Mouse (Mus musculus): ENCODE results near the gene St3gal5. TPM values are rescaled to one million over a fixed set of nuclear protein-coding genes. Genes with fewer than 3 reads are reported as not detected.

The St3gal5 gene
- total RNA-seq, 2 experiments from 2014 or later = 133 to 192 TPM

DNA sequence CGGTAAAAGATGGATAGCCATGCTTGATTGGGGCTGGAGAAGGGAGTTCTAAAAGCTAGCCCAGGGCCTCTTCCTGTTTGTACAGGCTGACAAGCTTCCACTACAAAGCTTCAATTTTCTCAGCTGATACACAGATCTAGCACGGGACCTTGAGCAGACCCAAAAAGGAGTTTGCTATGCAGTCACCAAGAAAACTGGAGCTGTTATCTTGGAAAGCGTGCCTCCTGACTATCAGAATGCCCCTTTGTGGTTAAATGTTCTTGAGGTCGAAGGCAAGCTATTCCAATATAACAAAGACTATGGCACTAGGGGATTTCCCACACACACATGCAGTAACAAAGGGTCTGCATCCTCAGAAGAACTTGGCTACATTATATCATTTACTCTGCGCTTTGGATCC is 1.2 kb upstream of the St3gal5 start:
- DNase-seq (ENCODE audit: low spot score in 2 of 2) = no peak

DNA sequence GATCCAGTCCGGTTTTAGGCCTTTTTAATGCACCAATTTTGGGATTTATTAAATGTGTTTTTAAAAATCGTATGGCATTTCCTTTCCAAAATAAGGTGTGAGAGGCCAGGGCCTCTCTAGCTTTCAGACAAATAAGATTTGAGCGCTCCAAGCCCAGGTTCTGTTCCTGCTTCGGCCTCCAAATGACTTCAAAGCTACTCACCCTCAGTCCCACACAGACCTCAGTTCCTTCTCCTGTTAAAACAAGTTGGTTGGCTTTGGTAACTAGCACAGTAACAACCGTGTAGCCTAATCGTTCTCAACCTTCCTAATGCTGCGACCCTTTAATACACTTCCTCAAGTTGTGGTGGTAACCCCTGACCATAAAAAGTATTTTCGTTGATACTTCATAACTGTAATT is 723 bp upstream of the St3gal5 start:
- no peak for DNase-seq (ENCODE audit: low spot score in 2 of 2)

DNA sequence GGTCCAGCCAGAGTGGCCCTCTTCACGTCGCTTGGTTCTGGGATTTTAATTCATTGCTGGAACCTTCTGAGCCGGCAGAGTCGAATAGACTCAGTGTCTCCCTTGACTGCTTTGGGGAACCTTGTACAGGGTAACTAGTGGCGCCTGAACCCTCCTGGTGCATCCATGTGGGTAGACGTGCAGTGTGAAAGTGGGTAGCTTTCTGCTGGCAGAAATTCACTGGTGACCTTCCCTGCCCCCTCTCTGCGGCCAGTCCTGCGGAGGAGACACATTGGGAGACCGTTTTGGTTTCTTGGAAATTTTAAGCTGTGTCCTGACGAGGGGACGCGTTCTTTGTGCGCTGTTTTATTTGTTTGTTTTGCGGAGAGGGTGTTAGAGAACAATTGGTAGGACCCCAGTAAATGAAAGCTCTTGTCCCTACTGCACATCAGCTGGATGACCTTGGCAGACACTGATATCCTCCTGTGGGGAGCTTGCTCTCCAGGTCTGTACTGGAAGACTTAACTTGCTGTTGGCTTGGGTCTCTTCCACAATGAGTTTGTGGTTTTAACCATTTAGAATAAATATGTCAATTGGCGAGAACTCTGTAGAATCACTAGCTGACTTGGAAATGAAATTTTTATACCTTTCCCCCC is 746 bp downstream of the St3gal5 start:
- no peak for DNase-seq (ENCODE audit: low spot score in 2 of 2)

DNA sequence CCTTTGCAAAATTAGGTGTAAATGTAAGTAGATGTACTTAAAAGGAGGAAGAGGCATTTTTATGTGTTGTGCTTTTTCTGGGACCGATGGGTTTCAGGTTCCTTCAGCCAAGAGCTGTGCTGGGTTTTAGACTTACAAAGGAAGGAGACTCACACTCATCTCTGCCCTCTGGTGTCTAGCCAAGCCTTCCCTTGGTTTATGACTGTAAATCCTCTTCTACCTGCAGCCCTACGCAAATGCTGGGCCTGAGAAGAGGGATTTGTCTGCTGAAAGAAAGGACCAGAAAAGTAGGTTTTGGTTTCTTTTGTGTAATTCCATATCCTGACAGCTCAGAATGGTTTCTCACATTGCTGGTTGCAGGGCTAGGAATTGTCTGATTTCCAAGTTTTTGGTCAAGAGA is 1.3 kb downstream of the St3gal5 start:
- DNase-seq (ENCODE audit: low spot score in 2 of 2) = no peak

DNA sequence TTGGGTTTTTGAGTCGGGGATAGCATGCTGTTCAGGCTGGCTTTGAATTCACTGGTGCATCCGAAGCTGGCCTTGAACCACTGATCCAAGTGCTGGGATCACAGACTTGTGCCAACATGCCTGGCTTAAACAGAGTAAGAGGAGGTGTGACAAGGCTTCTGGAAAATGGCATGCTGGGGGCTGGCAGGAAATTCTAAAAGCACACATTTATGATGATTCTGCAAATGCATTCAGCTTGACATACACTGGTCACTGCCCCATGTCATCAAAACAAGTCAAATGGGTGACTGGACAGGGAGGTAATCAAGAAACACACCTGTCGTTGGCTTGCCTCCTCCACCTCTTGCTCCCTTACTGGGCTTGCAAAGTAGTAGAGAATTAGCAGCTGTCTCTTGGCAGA is 1.9 kb downstream of the St3gal5 start:
- no peak for DNase-seq (ENCODE audit: low spot score in 2 of 2)

DNA sequence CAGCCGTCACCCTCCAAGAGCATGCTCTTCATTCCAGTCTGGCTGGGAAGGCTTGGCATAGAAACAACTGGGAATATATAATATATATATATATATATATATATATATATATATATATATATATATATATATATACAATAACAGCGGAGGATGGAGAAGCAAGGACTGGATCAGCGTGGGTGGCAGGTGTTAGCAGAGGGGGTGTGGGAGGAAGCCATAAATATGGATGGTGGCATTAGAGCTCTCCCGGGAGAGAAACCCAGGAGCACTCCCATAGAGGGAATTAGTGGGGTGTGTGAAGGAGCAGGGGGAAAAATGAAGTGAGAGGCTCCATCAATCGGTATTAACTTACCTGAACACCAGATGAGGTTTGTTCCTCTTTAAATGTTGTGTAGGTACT is 2.8 kb downstream of the St3gal5 start:
- no peak for DNase-seq (ENCODE audit: low spot score in 2 of 2)

DNA sequence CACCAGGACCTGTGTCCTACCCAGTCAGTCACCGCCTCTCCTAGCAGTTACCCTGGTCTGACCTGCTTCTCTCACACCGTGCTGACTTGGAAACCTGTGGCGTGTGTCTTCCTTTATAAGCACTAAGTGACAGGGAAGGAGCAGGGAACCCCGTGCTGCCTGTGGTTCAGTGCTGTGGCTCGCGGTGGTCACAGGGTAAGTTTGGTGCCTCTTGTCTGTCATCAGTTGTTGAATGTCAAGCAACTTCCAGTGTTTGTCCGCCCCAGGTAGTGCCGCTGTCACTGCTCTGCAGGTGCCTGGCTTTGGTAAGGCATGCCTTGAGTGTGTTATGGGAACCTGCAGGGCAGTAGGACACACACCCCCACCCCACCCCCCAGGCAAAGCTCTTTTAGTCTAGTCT is 3.5 kb downstream of the St3gal5 start:
- no peak for DNase-seq (ENCODE audit: low spot score in 2 of 2)

DNA sequence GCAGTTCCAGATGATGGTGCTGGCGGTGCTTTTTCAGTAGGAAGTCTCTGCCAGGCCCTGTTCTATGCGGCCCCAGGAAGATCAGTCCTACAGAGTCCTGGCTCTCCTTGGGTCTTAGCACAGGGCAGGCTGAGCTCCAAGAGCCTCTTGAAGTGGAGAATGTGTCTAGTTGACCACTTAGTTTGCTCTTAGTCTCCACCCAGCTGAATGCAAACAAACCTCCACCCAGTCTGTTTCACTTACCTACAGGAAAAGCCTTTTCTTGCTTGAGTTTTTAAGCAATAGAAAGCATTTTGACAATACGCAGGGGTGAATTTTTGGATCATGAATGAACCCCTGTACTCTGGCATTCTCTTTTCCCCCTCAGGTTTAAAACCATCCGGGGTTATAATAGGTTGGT is 4.0 kb downstream of the St3gal5 start:
- no peak for DNase-seq (ENCODE audit: low spot score in 2 of 2)

DNA sequence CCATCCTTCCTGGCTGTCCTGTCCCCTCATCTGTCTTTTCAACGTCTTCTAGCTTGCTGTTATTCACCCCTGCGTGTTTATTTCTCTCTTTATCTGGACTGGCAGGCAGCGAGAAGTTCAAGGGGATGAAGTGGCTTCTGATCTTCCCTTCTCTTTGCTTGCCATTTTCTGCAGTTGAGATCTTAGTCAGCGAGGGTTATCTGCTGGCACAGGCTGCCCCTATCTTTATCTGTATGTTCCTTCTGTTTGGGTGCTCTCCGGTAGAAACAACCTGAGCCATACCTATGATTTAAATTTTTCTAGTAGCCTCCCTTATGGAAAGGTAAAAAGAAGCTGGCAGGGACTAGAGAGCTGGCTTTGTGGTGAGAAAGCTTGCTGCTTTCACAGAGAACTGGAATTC is 4.7 kb downstream of the St3gal5 start:
- no peak for DNase-seq (ENCODE audit: low spot score in 2 of 2)

DNA sequence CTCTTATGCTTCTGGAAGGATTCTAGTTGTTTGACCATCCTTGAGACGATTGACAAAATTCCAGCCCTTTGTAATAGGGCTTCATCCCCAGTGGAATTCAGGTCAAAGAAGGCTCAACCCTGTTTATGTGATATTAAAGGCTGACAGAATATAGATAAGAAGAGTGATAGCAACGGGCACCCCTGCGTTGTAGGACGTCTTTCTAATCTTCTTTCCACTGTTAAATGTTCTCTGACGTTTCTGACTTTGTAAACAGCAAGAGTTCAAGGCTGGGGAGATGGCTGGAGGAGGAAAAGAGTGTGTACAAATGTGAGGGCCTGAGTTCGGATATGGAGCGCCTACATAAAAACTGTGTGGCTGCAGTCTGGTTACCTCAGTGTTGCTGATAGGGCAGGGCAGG is 7.1 kb downstream of the St3gal5 start:
- no peak for DNase-seq (ENCODE audit: low spot score in 2 of 2)

DNA sequence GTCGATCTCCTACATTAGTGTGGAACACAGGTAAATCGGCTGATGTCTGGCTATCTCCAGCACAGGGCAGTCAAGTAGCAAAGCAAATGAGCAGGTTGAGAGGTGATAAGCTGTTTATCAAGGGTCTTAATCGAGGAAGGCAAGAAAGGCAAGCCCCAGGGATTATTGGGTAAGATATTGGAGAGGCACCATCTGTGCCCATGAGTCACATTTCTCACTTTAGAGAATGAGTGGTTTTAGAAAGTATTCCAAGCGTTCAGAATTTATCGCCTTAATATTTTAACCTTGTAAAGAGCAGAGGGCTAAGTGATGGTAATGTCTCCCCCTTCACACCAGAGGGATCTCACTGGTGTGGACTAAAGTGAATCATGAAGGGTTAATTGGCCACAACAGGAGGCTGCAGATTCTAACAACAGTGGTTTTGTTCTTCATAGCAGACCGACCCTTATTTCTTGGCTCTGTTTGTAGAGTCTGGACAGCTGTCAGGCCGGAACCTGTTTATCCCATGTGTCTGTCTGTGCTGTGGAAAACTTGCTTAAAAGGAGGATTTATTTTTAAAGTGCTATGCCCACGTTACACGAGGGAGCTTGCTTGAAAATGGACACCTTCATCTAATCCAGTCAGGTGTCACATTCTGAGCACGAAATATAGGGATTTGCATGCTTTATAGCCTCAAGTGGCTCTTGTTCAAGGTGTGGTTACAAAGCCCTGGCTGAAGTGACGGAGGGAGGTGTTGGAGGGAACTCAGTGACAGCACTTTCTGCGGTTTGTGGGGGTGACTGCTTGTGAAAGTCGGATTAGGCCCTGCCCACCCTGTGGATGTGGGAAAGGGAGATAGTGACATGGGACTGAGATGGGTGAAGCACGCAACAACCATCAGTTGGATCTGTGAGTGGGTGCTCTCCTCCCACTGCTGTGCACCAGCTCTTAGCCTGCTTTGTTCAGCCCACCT is 11.8 kb downstream of the St3gal5 start:
- DNase-seq (ENCODE audit: low spot score in 2 of 2) = no peak

DNA sequence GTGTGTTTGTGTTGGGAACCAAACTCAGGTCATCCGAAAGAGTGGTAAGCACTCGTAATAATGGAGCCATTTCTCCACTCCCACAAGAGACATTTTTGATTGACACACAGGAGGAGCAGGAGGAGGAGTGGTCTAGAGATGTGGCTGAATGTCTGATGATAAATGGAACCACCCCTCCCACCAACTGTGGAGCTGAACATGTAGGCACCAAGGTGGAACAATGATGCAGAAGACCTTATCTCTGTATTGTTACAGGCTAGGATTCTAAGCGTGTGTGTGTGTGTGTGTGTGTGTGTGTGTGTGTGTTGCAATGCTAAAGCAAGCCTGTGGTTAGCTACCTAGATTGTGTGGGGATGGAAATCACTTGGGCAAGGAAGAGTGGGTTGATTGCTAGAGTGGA is 13.2 kb downstream of the St3gal5 start:
- no peak for DNase-seq (ENCODE audit: low spot score in 2 of 2)

DNA sequence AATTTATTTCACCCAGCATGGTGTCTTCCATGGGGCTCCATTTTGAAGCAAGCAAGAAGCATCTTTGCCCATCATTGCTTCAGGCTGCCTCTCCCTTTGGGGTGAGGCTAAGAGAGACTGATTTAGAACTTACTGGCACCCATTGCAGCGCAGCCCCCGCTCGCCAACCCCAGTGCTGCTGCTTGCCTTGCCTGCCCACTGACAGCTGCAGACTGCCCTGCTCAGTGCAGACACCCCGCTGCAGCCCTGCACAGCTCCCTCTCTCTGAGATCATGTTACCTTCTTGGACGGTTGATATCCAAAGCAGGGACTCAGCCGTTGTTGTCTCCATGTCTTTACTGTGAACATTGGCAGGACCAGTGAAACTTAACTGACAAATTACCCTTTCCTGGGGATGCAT is 15.2 kb downstream of the St3gal5 start:
- DNase-seq (ENCODE audit: low spot score in 2 of 2) = no peak

DNA sequence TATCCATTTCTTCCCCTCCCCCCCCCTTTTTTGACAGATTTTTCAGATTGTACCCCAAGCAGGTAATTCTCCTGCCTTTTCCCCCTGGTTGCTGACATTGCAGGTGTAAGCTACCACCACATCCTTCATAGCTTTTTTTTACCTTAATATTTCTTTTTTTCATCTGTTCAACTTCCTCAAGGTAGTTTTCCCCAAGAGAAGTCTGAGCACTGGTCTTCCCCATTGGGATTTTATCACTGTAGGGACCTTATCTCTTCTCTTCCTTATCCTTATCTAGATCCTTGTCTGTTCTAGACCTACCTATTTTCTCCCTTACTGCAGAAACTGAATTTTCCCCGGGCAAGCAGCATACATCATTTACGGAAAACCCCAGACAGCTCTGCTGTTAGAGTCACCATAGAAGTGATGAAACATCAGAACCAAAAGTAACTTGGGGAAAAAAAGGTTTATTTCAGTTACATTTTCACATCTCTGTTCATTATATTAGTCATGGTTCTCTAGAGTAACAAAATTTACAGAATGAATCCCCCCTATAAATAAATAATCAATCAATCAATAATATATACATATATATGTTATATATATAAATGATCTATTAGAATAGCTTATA is 15.8 kb downstream of the St3gal5 start:
- DNase-seq (ENCODE audit: low spot score in 2 of 2) = no peak

DNA sequence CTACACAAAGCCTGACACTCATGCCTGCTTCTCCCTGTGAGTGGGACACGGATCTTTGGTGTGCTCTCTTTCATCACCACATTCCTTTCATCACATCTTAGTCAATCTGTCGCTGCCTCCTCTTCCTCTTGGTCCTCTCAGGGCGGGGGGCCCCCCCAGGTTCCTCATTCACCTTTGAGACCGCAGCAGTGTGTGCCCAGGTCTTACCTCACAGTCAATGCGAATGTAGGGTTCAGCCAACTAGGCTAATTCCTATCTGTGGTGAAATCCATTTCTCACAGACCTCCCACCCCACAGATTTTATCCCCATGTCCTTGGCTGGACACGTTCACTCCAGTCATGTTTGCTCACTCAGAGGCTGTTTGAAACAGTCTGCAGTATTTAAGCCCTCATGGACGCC is 17.5 kb downstream of the St3gal5 start:
- no peak for DNase-seq (ENCODE audit: low spot score in 2 of 2)

DNA sequence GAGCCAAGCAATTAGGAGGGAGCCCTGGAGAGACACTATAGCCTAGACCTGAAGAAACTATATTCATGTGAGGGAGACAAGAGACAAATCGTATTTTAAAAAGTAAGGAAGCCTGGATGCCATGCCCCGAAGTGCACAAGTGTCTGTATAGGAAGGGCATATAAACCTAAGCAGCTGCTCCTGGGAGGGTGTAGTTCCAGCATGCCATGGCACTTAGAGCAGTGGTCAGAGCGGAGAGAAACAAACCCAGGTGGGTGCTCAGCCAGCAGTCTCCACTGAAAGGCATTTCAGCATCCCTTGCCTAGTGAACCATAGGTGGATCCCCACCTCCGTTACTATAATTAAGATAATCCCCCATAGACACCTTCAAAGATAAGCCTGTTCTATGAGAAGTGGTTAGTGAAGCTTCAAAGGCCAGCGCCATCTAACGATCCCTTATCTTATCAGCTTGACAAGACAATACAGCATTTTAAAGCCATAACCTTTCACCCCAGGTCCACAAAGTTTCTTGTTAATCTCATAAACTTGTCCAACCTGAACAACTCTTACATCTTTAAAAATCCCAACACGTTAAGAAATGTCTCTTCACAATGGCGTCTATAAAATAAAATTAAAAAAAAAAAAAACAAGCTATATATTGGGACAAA is 20.1 kb downstream of the St3gal5 start:
- no peak for DNase-seq (ENCODE audit: low spot score in 2 of 2)

DNA sequence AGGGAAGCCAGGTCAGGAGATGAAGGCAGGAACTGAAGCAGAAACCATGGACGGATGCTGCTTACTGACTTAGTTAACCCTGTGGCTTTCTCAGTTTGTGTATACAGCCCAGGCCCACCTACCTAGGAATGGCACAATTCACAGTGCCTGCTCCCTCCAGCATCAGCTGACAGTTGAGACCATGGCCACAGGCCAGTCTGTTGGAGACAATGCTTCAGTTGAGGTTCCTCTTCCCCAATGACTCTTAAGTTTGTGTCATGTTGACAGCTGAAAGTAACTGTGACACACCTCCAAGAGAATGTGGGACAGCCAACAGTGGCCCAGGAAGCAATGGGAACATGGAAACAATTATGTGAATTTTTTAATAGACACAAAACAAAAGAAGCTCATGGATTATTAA is 22.5 kb downstream of the St3gal5 start:
- no peak for DNase-seq (ENCODE audit: low spot score in 2 of 2)

DNA sequence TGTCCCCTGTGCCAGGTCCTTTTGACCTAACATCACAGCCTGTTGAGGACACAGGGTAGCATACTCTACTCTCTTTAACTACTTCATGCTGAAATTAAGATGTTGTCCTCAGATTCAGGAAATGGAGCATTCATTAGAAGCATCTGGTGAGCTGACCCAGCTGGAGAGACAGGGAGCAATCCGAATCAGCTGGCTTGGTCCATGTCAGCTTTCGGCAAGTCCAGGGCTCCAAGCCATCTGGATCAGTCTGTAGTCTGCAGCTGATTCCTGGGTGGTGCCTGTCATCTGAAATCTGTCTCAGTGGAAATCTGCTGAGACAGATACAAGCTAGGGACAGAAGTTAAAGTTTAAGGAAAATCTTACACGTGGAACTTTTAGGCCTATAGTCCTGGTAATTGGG is 23.9 kb downstream of the St3gal5 start:
- DNase-seq (ENCODE audit: low spot score in 2 of 2) = no peak

DNA sequence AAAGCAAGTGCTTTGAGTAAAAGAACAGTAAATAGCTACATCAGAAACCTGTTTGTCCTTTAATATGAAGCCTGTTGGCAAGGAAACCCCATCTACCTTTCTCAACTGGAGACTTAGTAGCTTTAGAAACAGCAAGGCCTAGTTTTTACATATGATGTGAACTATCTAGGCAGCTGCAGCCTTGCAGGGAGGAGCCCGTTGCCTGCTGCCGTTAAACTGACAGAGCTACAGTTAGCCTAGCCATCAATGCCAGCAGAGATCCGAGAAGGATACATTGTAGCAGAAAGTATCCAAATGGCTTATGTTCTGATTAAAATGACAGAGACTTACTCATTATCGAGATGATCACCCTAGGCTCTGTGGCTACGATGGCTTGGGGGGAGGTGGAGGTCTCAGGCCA is 25.1 kb downstream of the St3gal5 start:
- DNase-seq (ENCODE audit: low spot score in 2 of 2) = no peak

DNA sequence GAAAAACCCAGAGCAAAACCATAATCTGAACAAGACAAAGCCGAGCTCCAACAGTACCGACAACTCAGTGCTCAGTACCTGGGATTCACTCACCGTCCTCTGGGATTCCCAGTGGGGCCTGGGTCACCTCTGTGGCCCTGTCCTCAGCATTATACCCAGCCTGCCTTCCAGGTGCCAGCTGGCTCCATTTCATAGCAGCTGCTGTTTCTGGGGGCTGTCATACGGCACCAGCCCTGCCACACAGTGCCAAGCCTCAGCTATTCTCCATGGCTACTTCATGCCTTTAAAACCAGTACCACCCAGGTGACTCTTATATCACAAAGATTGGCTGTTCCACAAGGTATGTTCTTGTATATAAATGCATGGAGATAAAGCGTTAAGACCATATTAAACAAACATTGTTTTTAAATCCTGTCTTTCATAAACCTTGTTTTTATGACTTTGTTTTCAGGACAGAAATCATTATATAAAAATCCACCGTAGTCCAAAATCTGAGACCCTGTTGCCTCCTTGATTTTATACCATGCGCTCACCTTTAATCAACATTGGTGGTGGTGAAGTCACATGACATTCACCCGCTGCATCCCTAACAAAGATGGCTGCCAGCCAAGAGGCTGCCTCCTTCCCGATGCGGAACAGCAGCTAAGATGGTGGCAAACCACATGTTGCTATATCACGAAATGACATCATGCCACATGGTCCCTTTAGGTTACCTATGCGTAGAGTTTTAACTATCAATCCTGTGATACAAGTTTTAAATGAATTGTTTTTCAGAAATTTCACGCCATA is 27.1 kb downstream of the St3gal5 start:
- no peak for DNase-seq (ENCODE audit: low spot score in 2 of 2)
